Mouse (Mus musculus) limb, embryonic 12.5 days (tissue): Measurements from ENCODE around the gene Tpx2. TPM values are rescaled to one million over a fixed set of nuclear protein-coding genes. Genes with fewer than 3 reads are reported as not detected.
A peak's percentile ranks its signal among the peaks of the same experiment; 100 is the strongest.

Experiments used
- ATAC-seq: fragments of 200-750 bp; cut with Nextera tagmentation; 2 replicates; pipeline ENCODE4 v1.8.0; 2017; ENCODE audit warnings: low read depth, moderate TSS enrichment; ENCODE audit not compliant: insufficient number of reproducible peaks, insufficient read depth, low FRiP score, low TSS enrichment
- H3K27ac ChIP-seq: fragments of 300-500 bp; sonication (generic); 2 replicates; pipeline ENCODE4 v1.5.1; 2016; ENCODE audit warnings: mild to moderate bottlenecking, moderate library complexity
- H3K27me3 ChIP-seq: fragments of 300-500 bp; sonication (generic); 2 replicates; pipeline ENCODE4 v1.6.1; 2016; ENCODE audit warnings: mild to moderate bottlenecking, moderate library complexity
- H3K36me3 ChIP-seq: fragments of 300-500 bp; sonication (generic); 2 replicates; pipeline ENCODE4 v1.6.1; 2016; ENCODE audit warnings: mild to moderate bottlenecking, moderate library complexity
- H3K4me1 ChIP-seq: fragments of 300-500 bp; sonication (generic); replicated peaks from 2 replicates; pipeline ENCODE4 v1.6.1; 2016
- H3K4me2 ChIP-seq: fragments of 300-500 bp; sonication (generic); 2 replicates; pipeline ENCODE4 v1.6.1; 2016; ENCODE audit warnings: mild to moderate bottlenecking, moderate library complexity
- H3K4me3 ChIP-seq: fragments of 300-500 bp; sonication (generic); replicated peaks from 2 replicates; pipeline ENCODE4 v1.5.1; 2016; ENCODE audit warnings: mild to moderate bottlenecking
- H3K9ac ChIP-seq: fragments of 300-500 bp; sonication (generic); replicated peaks from 2 replicates; pipeline ENCODE4 v1.6.1; 2016; ENCODE audit warnings: mild to moderate bottlenecking, moderate library complexity
- H3K9me3 ChIP-seq: fragments of 300-500 bp; sonication (generic); 2 replicates; pipeline ENCODE4 v1.6.1; 2016; ENCODE audit warnings: mild to moderate bottlenecking, moderate library complexity
- WGBS: fragments of 180-500 bp; shearing (Covaris S2); methylation state at CpG from one replicate; pipeline ENCODE4 v1.1.7; 2016; 5-methylcytosine and 5-hydroxymethylcytosine counted together
- polyA plus RNA-seq: library from polyadenylated mRNA; unstranded; fragments of >200 nt; fragmentation: Nextera tagmentation; extraction: Ambion mirVana; gene quantifications from 2 replicates; pipeline ENCODE4 v1.2.1, GENCODE M21; 2016

Gene Tpx2
- polyA plus RNA-seq, 1 experiment from 2014 or later = 114 TPM

GRCm38 (mm10) chr2:152905036-152905829 lies 57.5 kb downstream of the Tpx2 start:
- H3K27me3 ChIP-seq = peaks cover 4% of the 10 kb centered on the region
- 0 out of 2 replicates have a peak overlapping the region, but pooled peaks have one; percentile 23 for H3K9ac ChIP-seq
- WGBS = 41% methylated on average over 11 of the region's 11 CpGs
- no peak overlapping the region for H3K4me2 ChIP-seq
- no peaks in the 10 kb centered on the region for H3K36me3 ChIP-seq
- peak; percentile 56; the same call in 1 of the 2 replicates for ATAC-seq
- H3K4me1 ChIP-seq = peaks cover 46% of the 10 kb centered on the region
- no peak overlapping the region for H3K27ac ChIP-seq
- H3K4me3 ChIP-seq = no peak overlapping the region
- H3K9me3 ChIP-seq = no peaks in the 10 kb centered on the region

GRCm38 (mm10) chr2:152906274-152907037 lies 58.7 kb downstream of the Tpx2 start:
- Histone ChIP-seq H3K9me3 (no peaks in the 10 kb centered on the region), H3K9ac (no peak overlapping the region), H3K27me3 (peaks cover 16% of the 10 kb centered on the region), H3K36me3 (no peaks in the 10 kb centered on the region), H3K4me3 (no peak overlapping the region), H3K4me2 (no peak overlapping the region), H3K4me1 (peaks cover 46% of the 10 kb centered on the region), H3K27ac (no peak overlapping the region)
- WGBS = 68% methylated on average over 9 of the region's 9 CpGs
- ATAC-seq = no peak

GRCm38 (mm10) chr2:152907114-152907943 lies 59.6 kb downstream of the Tpx2 start:
- no peak overlapping the region for H3K27ac ChIP-seq
- H3K4me2 ChIP-seq = no peak overlapping the region
- H3K4me3 ChIP-seq = no peak overlapping the region
- 45% methylated on average over 14 of the region's 14 CpGs for WGBS
- no peak overlapping the region for H3K9ac ChIP-seq
- peaks cover 25% of the 10 kb centered on the region for H3K27me3 ChIP-seq
- peaks cover 44% of the 10 kb centered on the region for H3K4me1 ChIP-seq
- no peaks in the 10 kb centered on the region for H3K9me3 ChIP-seq
- ATAC-seq = no peak
- H3K36me3 ChIP-seq = no peaks in the 10 kb centered on the region

GRCm38 (mm10) chr2:152909848-152910247 lies 62.1 kb downstream of the Tpx2 start:
- H3K4me1 ChIP-seq = peaks cover 35% of the 10 kb centered on the region
- ATAC-seq = no peak
- H3K36me3 ChIP-seq = no peaks in the 10 kb centered on the region
- no peak overlapping the region for H3K9ac ChIP-seq
- peaks cover 44% of the 10 kb centered on the region for H3K27me3 ChIP-seq
- no peaks in the 10 kb centered on the region for H3K9me3 ChIP-seq
- no peak overlapping the region for H3K4me2 ChIP-seq
- H3K27ac ChIP-seq = no peak overlapping the region
- H3K4me3 ChIP-seq = no peak overlapping the region
- WGBS = 86% methylated on average over 6 of the region's 6 CpGs

GRCm38 (mm10) chr2:152911031-152911430 lies 63.3 kb downstream of the Tpx2 start, which contains the start of gene Mylk2:
TSS of gene Mylk2 (plus strand) at chr2:152911352.
- Histone ChIP-seq H3K27me3 (peaks cover 44% of the 10 kb centered on the region), H3K4me3 (no peak within 1 kb of the TSS), H3K9me3 (no peaks in the 10 kb centered on the region), H3K9ac (no peak within 1 kb of the TSS), H3K4me2 (no peak within 1 kb of the TSS), H3K36me3 (no peaks in the 10 kb centered on the region), H3K4me1 (peaks cover 28% of the 10 kb centered on the region), H3K27ac (no peak within 1 kb of the TSS)
- WGBS = 17% methylated on average over 12 of the region's 12 CpGs
- ATAC-seq = no peak

GRCm38 (mm10) chr2:152911432-152911831 lies 63.7 kb downstream of the Tpx2 start:
- H3K27me3 ChIP-seq = peaks cover 44% of the 10 kb centered on the region
- H3K4me1 ChIP-seq = peaks cover 24% of the 10 kb centered on the region
- no peak overlapping the region for H3K4me2 ChIP-seq
- 33% methylated on average over 6 of the region's 6 CpGs for WGBS
- no peak for ATAC-seq
- no peaks in the 10 kb centered on the region for H3K9me3 ChIP-seq
- no peak overlapping the region for H3K9ac ChIP-seq
- no peak overlapping the region for H3K4me3 ChIP-seq
- H3K27ac ChIP-seq = no peak overlapping the region
- H3K36me3 ChIP-seq = no peaks in the 10 kb centered on the region

GRCm38 (mm10) chr2:152913471-152913870 lies 65.7 kb downstream of the Tpx2 start:
- H3K9me3 ChIP-seq = no peaks in the 10 kb centered on the region
- 32% methylated on average over 7 of the region's 7 CpGs for WGBS
- ATAC-seq = no peak
- H3K4me3 ChIP-seq = no peak overlapping the region
- no peaks in the 10 kb centered on the region for H3K36me3 ChIP-seq
- H3K4me1 ChIP-seq = peaks cover 10% of the 10 kb centered on the region; the same call in 1 of the 2 replicates
- no peak overlapping the region for H3K4me2 ChIP-seq
- peak overlapping the region; percentile 40; the same call in 1 of the 2 replicates for H3K9ac ChIP-seq
- no peak overlapping the region for H3K27ac ChIP-seq
- H3K27me3 ChIP-seq = peaks cover 50% of the 10 kb centered on the region

- Histone ChIP-seq H3K9me3 (no peaks in the 10 kb centered on the region), H3K27ac (no peak overlapping the region), H3K4me1 (peaks cover 10% of the 10 kb centered on the region; the same call in 1 of the 2 replicates), H3K36me3 (no peaks in the 10 kb centered on the region), H3K9ac (peak overlapping the region; percentile 40; the same call in 1 of the 2 replicates), H3K4me2 (peak overlapping the region; percentile 50), H3K4me3 (peak overlapping the region; percentile 22; the same call in 1 of the 2 replicates), H3K27me3 (peaks cover 50% of the 10 kb centered on the region)
- 0 out of 2 replicates have a peak, but pooled peaks have one; percentile 26 for ATAC-seq
- 3% methylated on average over 18 of the region's 18 CpGs for WGBS
These were observed 66.8 kb downstream of the Tpx2 start for GRCm38 (mm10) chr2:152914310-152915120.

- no peak for ATAC-seq
- Histone ChIP-seq H3K4me2 (no peak overlapping the region), H3K27ac (no peak overlapping the region), H3K4me3 (no peak overlapping the region), H3K27me3 (peaks cover 43% of the 10 kb centered on the region), H3K9me3 (no peaks in the 10 kb centered on the region), H3K9ac (no peak overlapping the region), H3K4me1 (peaks cover 10% of the 10 kb centered on the region; the same call in 1 of the 2 replicates), H3K36me3 (no peaks in the 10 kb centered on the region)
- 62% methylated on average over 4 of the region's 4 CpGs for WGBS
These were observed 67.7 kb downstream of the Tpx2 start for GRCm38 (mm10) chr2:152915453-152915852.

GRCm38 (mm10) chr2:152916111-152916510 lies 68.3 kb downstream of the Tpx2 start:
- Histone ChIP-seq H3K36me3 (no peaks in the 10 kb centered on the region), H3K9me3 (no peaks in the 10 kb centered on the region), H3K9ac (no peak overlapping the region), H3K27ac (no peak overlapping the region), H3K4me3 (no peak overlapping the region), H3K4me1 (peaks cover 10% of the 10 kb centered on the region; the same call in 1 of the 2 replicates), H3K4me2 (no peak overlapping the region), H3K27me3 (peaks cover 37% of the 10 kb centered on the region)
- 26% methylated on average over 5 of the region's 5 CpGs for WGBS
- ATAC-seq = no peak
